Mouse (Mus musculus) liver, embryonic 11.5 days (tissue): ENCODE results near the gene 1700016D06Rik. TPM values are rescaled to one million over a fixed set of nuclear protein-coding genes. Genes with fewer than 3 reads are reported as not detected.

Experiments
- ATAC-seq: fragments of 200-750 bp; cut with Nextera tagmentation; replicated peaks from 2 replicates; pipeline ENCODE4 v1.8.0; 2017; ENCODE audit warnings: moderate number of reproducible peaks, mild to moderate bottlenecking, moderate TSS enrichment, moderate library complexity; ENCODE audit not compliant: low FRiP score
- DNase-seq: peaks from one replicate; pipeline ENCODE4 v3.0.0-alpha.2; 2017; ENCODE audit warnings: low spot score
- H3K27ac ChIP-seq: fragments of 300-500 bp; sonication (generic); 2 replicates; pipeline ENCODE4 v1.5.1; 2014; ENCODE audit warnings: mild to moderate bottlenecking, low read depth, low read length, control low read depth
- H3K27me3 ChIP-seq: fragments of 300-500 bp; sonication (generic); replicated peaks from 2 replicates; pipeline ENCODE4 v1.6.1; 2014; ENCODE audit warnings: low read length, mixed read lengths; ENCODE audit not compliant: control insufficient read depth, insufficient read depth
- H3K36me3 ChIP-seq: fragments of 300-500 bp; sonication (generic); 2 replicates; pipeline ENCODE4 v1.6.1; 2014; ENCODE audit warnings: mild to moderate bottlenecking, low read length, moderate library complexity, mixed read lengths; ENCODE audit not compliant: control insufficient read depth, insufficient read depth
- H3K4me1 ChIP-seq: fragments of 300-500 bp; sonication (generic); replicated peaks from 2 replicates; pipeline ENCODE4 v1.6.1; 2014; ENCODE audit warnings: low read length, mixed read lengths; ENCODE audit not compliant: control insufficient read depth, insufficient read depth
- H3K4me2 ChIP-seq: fragments of 300-500 bp; sonication (generic); 2 replicates; pipeline ENCODE4 v1.6.1; 2014; ENCODE audit warnings: mild to moderate bottlenecking, control low read depth, moderate library complexity
- H3K4me3 ChIP-seq: fragments of 300-500 bp; sonication (generic); 2 replicates; pipeline ENCODE4 v1.5.1; 2014; ENCODE audit warnings: low read depth, low read length, control low read depth
- H3K9ac ChIP-seq: fragments of 300-500 bp; sonication (generic); 2 replicates; pipeline ENCODE4 v1.6.1; 2014; ENCODE audit warnings: low read depth, low read length, control low read depth
- H3K9me3 ChIP-seq: fragments of 300-500 bp; sonication (generic); 2 replicates; pipeline ENCODE4 v1.6.1; 2016; ENCODE audit warnings: low read length, inconsistent platforms, mixed read lengths; ENCODE audit not compliant: control insufficient read depth
- WGBS: fragments of 180-500 bp; shearing (Covaris S2); extraction: QIAGEN DNeasy Blood & Tissue Kit; methylation state at CpG from one replicate; pipeline ENCODE4 v1.1.7; 2014; 5-methylcytosine and 5-hydroxymethylcytosine counted together
- microRNA-seq: library from miRNA; unstranded; fragments of <30 nt; microRNA quantifications from one replicate; pipeline ENCODE4, GENCODE M21; 2017; ENCODE audit warnings: borderline number of aligned reads
- polyA plus RNA-seq: library from polyadenylated mRNA; unstranded; fragments of >200 nt; fragmentation: Nextera tagmentation; extraction: Ambion mirVana; gene quantifications from 2 replicates; pipeline ENCODE4 v1.2.1, GENCODE M21; 2014

The 1700016D06Rik gene
- polyA plus RNA-seq, 1 experiment from 2014 or later: not detected

DNA sequence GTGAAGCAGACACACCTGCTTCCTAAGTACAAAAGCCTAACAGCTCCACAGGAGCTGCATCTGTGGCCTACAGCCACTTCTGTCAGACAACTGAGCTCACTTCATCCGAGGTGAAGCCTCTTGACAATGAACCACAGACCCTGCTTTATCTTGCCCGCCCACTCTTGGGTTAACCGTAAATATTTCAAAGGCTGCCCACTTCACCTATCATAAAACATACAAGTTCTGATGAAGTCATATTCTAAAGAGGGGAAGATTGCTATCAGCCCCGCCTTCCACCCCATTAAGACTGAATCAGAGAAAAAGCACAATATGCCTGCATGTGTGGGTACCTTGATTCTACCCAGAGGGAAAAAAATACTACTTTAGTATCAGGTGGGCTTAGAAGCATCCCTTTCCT, 75.8 kb downstream of the 1700016D06Rik start:
- Histone ChIP-seq H3K4me1 (no peaks in the 10 kb centered on the region), H3K4me3 (no peak overlapping the region), H3K4me2 (no peak overlapping the region), H3K27ac (no peak overlapping the region), H3K9me3 (no peaks in the 10 kb centered on the region), H3K36me3 (peaks cover 43% of the 10 kb centered on the region), H3K9ac (no peak overlapping the region), H3K27me3 (no peaks in the 10 kb centered on the region)
- ATAC-seq: no peak
- no peak for DNase-seq
- WGBS: 77% methylated on average over 4 of the region's 4 CpGs

DNA sequence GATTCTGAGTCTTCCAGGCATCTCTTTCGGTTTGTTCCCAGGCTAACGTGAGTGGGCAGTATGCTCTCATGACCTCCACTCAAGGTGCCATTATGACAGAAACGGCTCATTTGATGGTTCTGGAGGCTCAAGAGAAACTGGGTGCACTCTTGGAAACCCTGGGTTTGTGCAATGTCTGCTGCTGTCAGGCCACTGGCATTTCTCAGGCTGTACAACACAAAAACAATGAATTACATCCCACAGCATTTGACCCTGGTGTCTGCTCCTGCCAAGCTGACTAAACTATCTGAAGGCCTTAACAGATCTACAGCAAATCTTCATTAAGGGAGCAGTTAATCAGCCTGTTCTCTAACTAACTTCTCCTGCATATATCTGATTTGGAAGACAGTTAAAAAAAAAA, 81.8 kb downstream of the 1700016D06Rik start:
- no peaks in the 10 kb centered on the region for H3K27me3 ChIP-seq
- H3K9ac ChIP-seq: no peak overlapping the region
- no peaks in the 10 kb centered on the region for H3K9me3 ChIP-seq
- no peak overlapping the region for H3K27ac ChIP-seq
- DNase-seq (no peak), ATAC-seq (no peak)
- H3K4me2 ChIP-seq: no peak overlapping the region
- WGBS: 90% methylated on average over 3 of the region's 3 CpGs
- no peaks in the 10 kb centered on the region for H3K4me1 ChIP-seq
- H3K4me3 ChIP-seq: no peak overlapping the region
- H3K36me3 ChIP-seq: peaks cover 41% of the 10 kb centered on the region

DNA sequence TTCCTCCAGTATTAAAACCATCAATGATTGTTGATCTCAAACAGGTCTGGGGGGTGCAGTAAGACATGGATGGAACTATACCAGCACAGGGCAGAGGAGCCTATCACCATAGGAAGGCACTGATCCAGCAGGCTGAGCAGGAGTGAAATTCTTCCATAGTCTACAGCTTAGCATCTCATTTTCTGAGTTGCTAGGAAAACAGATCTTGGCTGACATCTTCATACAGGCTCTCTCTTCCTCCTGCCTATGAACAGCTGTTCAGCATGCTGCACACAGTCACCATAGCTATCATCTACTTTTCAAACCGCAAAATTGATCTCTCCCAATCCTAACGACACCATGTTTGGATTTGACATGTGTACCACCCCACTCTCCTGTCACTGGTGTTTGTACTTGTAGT, 82.8 kb downstream of the 1700016D06Rik start:
- Histone ChIP-seq H3K27me3 (no peaks in the 10 kb centered on the region), H3K36me3 (peaks cover 45% of the 10 kb centered on the region), H3K27ac (no peak overlapping the region), H3K9ac (no peak overlapping the region), H3K4me2 (no peak overlapping the region), H3K4me3 (no peak overlapping the region), H3K9me3 (no peaks in the 10 kb centered on the region), H3K4me1 (no peaks in the 10 kb centered on the region)
- WGBS: 85% methylated on average over 2 of the region's 2 CpGs
- ATAC-seq (no peak), DNase-seq (no peak)

DNA sequence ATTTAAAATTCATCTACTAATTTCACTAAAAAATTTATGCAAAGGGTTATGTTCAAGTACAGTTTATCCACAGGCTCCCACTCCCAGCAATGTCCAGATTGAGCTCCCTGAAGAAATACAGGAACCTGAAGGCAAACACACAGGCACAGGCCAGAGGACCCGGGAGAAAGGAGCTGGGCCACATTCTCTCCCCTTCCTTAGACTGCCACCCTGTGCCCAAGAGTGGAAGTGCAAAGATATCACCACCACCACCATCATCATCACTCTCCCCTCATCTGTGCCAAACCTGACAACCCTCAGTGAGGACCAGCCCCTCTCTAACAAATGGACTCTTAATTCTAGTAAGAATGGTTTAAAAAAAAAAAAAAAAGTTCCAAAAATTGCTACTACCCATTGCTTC, 84.6 kb downstream of the 1700016D06Rik start:
- Histone ChIP-seq H3K4me2 (no peak overlapping the region), H3K27ac (no peak overlapping the region), H3K4me1 (no peaks in the 10 kb centered on the region), H3K4me3 (no peak overlapping the region), H3K9ac (no peak overlapping the region), H3K9me3 (no peaks in the 10 kb centered on the region), H3K27me3 (no peaks in the 10 kb centered on the region), H3K36me3 (peaks cover 55% of the 10 kb centered on the region)
- ATAC-seq (no peak), DNase-seq (no peak)
- 29% methylated on average over 1 of the region's 1 CpGs for WGBS

DNA sequence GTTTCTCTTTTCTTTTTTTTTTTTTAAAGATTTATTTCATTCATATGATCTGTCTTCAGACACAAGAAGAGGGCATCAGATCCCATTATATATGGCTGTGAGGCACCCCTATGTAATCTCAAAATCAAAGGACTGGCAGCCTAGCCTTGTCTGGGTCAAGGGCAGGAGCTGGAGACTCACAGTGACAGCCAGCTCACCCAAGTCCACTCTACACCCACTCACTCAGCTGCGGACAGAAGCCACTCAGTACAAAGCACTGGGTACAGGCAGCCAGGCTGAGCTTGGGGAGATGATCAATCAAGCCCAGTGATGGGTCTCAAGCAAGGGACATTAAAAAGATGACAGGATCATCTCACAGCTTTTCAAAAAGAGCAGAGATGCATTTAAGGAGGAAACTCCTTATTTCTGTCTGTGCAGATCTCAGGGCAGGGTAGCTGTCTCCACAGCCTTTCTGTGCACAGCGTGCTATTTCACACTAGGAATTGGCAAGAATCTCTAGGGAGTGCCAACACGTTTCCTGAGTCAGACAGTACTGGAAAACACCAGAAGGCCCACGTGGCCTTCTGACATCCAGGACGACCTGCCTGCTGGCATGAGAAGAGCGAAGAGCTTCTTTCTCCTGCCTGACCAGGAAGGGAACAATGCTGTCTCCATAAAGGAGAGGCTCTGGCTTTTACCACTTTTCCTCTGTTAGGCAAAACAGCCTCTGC, 86.6 kb downstream of the 1700016D06Rik start:
- no peak for ATAC-seq
- Histone ChIP-seq H3K9ac (no peak overlapping the region), H3K27ac (no peak overlapping the region), H3K27me3 (no peaks in the 10 kb centered on the region), H3K4me3 (no peak overlapping the region), H3K9me3 (no peaks in the 10 kb centered on the region), H3K4me1 (no peaks in the 10 kb centered on the region), H3K36me3 (peaks cover 48% of the 10 kb centered on the region), H3K4me2 (no peak overlapping the region)
- WGBS: 92% methylated on average over 6 of the region's 6 CpGs
- DNase-seq: no peak

DNA sequence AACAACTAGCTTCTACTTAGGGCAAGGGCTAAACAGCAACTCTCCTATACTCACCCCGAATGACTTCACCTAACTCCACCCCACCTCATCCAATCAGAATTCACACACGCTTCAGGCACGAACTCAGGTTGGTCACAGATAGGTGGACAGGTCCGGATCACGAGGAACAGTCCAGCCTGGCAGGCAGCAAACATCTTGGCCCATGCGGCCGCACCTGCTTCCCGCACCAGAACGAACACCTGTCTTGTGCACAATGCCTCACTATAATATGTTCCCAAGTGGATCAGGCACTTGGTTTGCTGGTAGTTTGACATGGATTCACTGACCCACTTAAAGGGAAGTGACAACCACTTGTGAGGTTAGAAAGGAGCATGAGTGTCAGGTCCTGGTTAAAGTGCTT, 92.0 kb downstream of the 1700016D06Rik start:
- Histone ChIP-seq H3K4me1 (no peaks in the 10 kb centered on the region), H3K27me3 (no peaks in the 10 kb centered on the region), H3K9me3 (no peaks in the 10 kb centered on the region), H3K27ac (no peak overlapping the region), H3K9ac (no peak overlapping the region), H3K36me3 (peaks cover 39% of the 10 kb centered on the region), H3K4me3 (no peak overlapping the region), H3K4me2 (no peak overlapping the region)
- WGBS: 92% methylated on average over 9 of the region's 9 CpGs
- ATAC-seq (no peak), DNase-seq (no peak)

Small RNAs within 50 kb of the gene (microRNA-seq; reads per million reads assigned to microRNA genes)
- gene Mir7238: 4.2 reads per million, percentile 9 among the genes with 10 or more reads in this experiment

Other genes starting within 250 kb of the 1700016D06Rik start
- gene Rab20, start 222.4 kb downstream of the 1700016D06Rik start, polyA plus RNA-seq: 3.2 and 4.5 TPM in 2 replicates
- gene Naxd, start 203.6 kb downstream of the 1700016D06Rik start, polyA plus RNA-seq: 68.7 and 73.8 TPM in 2 replicates
- gene Cars2, start 150.3 kb downstream of the 1700016D06Rik start, polyA plus RNA-seq: 32.4 and 33.1 TPM in 2 replicates
- gene Ing1, start 145.5 kb downstream of the 1700016D06Rik start, polyA plus RNA-seq: 26.7 and 31.2 TPM in 2 replicates
- 83.6 and 86.0 TPM in 2 replicates for gene Ankrd10, start 65.3 kb downstream of the 1700016D06Rik start, polyA plus RNA-seq
- gene Arhgef7, start 26.7 kb upstream of the 1700016D06Rik start, polyA plus RNA-seq: 30.1 and 31.1 TPM in 2 replicates
- not detected in 2 replicates for gene Tex29, start 139.4 kb upstream of the 1700016D06Rik start, polyA plus RNA-seq